Mouse (Mus musculus): ENCODE results near the gene Fam76b.
"Not testable (repeated sequence)": the region's sequence is repeated elsewhere in the genome, so short reads cannot be mapped to it uniquely, and the experiment has no call there.

Gene Fam76b

GRCm38 (mm10) chr9:13827406-13828086 lies at the start of gene Fam76b:
Fam76b (plus strand) TSS chr9:13827716.
- DNase-seq (ENCODE audit: low spot score in 2 of 2), result peak; percentile 97 to 98

- DNase-seq (ENCODE audit: low spot score in 2 of 2), result no peak
Observed at GRCm38 (mm10) chr9:13781985-13782384, 45.5 kb upstream of the Fam76b start.

GRCm38 (mm10) chr9:13790864-13791263 lies 36.7 kb upstream of the Fam76b start:
- not testable (repeated sequence) for DNase-seq (ENCODE audit: low spot score in 2 of 2)

- DNase-seq (ENCODE audit: low spot score in 2 of 2), result no peak
Observed at GRCm38 (mm10) chr9:13794302-13794701, 33.2 kb upstream of the Fam76b start.

- DNase-seq (ENCODE audit: low spot score in 2 of 2), result no peak
Observed at GRCm38 (mm10) chr9:13794756-13795155, 32.8 kb upstream of the Fam76b start.

GRCm38 (mm10) chr9:13804480-13804879 lies 23.0 kb upstream of the Fam76b start:
- DNase-seq (ENCODE audit: low spot score in 2 of 2), result no peak

- no peak for DNase-seq (ENCODE audit: low spot score in 2 of 2)
Observed at GRCm38 (mm10) chr9:13806854-13807253, 20.7 kb upstream of the Fam76b start.

- DNase-seq (ENCODE audit: low spot score in 2 of 2), result no peak
Observed at GRCm38 (mm10) chr9:13807657-13808056, 19.9 kb upstream of the Fam76b start.

GRCm38 (mm10) chr9:13809937-13810336 lies 17.6 kb upstream of the Fam76b start:
- no peak for DNase-seq (ENCODE audit: low spot score in 2 of 2)

GRCm38 (mm10) chr9:13818369-13818768 lies 9.1 kb upstream of the Fam76b start:
- no peak for DNase-seq (ENCODE audit: low spot score in 2 of 2)

GRCm38 (mm10) chr9:13820774-13821173 lies 6.7 kb upstream of the Fam76b start:
- no peak for DNase-seq (ENCODE audit: low spot score in 2 of 2)

- DNase-seq (ENCODE audit: low spot score in 2 of 2), result no peak
Observed at GRCm38 (mm10) chr9:13825896-13826295, 1.6 kb upstream of the Fam76b start.

- DNase-seq (ENCODE audit: low spot score in 2 of 2), result peak; percentile 45 to 53
Observed at GRCm38 (mm10) chr9:13826391-13826805, 1.1 kb upstream of the Fam76b start.

- peak; percentile 82 to 89 for DNase-seq (ENCODE audit: low spot score in 2 of 2)
Observed at GRCm38 (mm10) chr9:13826832-13827405, 597 bp upstream of the Fam76b start, which contains the start of gene Cep57. Cep57 (minus strand) TSS chr9:13827107.

GRCm38 (mm10) chr9:13828087-13828441 lies 548 bp downstream of the Fam76b start:
- no peak for DNase-seq (ENCODE audit: low spot score in 2 of 2)

GRCm38 (mm10) chr9:13835256-13835655 lies 7.7 kb downstream of the Fam76b start:
- no peak for DNase-seq (ENCODE audit: low spot score in 2 of 2)

GRCm38 (mm10) chr9:13836726-13837125 lies 9.2 kb downstream of the Fam76b start:
- no peak for DNase-seq (ENCODE audit: low spot score in 2 of 2)

GRCm38 (mm10) chr9:13847591-13847990 lies 20.1 kb downstream of the Fam76b start:
- DNase-seq (ENCODE audit: low spot score in 2 of 2), result no peak

- DNase-seq (ENCODE audit: low spot score in 2 of 2), result no peak
Observed at GRCm38 (mm10) chr9:13848481-13849480, 21.3 kb downstream of the Fam76b start.

- DNase-seq (ENCODE audit: low spot score in 2 of 2), result no peak
Observed at GRCm38 (mm10) chr9:13853876-13854275, 26.4 kb downstream of the Fam76b start.

GRCm38 (mm10) chr9:13856247-13856646 lies 28.7 kb downstream of the Fam76b start:
- DNase-seq (ENCODE audit: low spot score in 2 of 2), result no peak

- no peak for DNase-seq (ENCODE audit: low spot score in 2 of 2)
Observed at GRCm38 (mm10) chr9:13856777-13857176, 29.3 kb downstream of the Fam76b start.
